Mouse (Mus musculus) frontal cortex, adult (tissue): ENCODE data around the gene Saysd1.
"Not testable (repeated sequence)": the region's sequence is repeated elsewhere in the genome, so short reads cannot be mapped to it uniquely, and the experiment has no call there.

Experiments
- ATAC-seq: cut with Nextera tagmentation; 2 replicates; pipeline ENCODE4 v1.9.2; 2017; ENCODE audit warnings: mild to moderate bottlenecking, moderate library complexity, mixed read lengths; ENCODE audit not compliant: low TSS enrichment

Gene Saysd1

GRCm38 (mm10) chr14:20040976-20041375, 97.4 kb downstream of the Saysd1 start:
- ATAC-seq: no peak

GRCm38 (mm10) chr14:20039795-20040194, 98.5 kb downstream of the Saysd1 start:
- ATAC-seq: no peak

GRCm38 (mm10) chr14:20032738-20033116, 105.6 kb downstream of the Saysd1 start:
- no peak for ATAC-seq

GRCm38 (mm10) chr14:20032016-20032737, 106.2 kb downstream of the Saysd1 start:
- no peak for ATAC-seq

- no peak for ATAC-seq
Observed at GRCm38 (mm10) chr14:20029606-20030005, 108.7 kb downstream of the Saysd1 start.

GRCm38 (mm10) chr14:20027475-20027874, 110.9 kb downstream of the Saysd1 start:
- ATAC-seq: not testable (repeated sequence)
